Mouse (Mus musculus): ENCODE data around the gene Plppr3.

- TF ChIP-seq CTCF (IDR thresholded peaks at IDR 0.05; ENCODE audit: extremely low read depth, insufficient read depth, insufficient read length, insufficient replicate concordance) (no peak), POLR2A (IDR thresholded peaks at IDR 0.05; ENCODE audit: low read depth, low read length) (no peak)
These were observed at the start of gene Plppr3, which contains the start of gene Prtn3 for GRCm38 (mm10) chr10:79874290-79874862.

Measured in spleen, adult 2 months (tissue).